Mouse (Mus musculus) liver, postnatal 0 days (tissue): ENCODE results near the gene Tmem132e.

Experiments used
- CTCF ChIP-seq: sonication (generic); IDR thresholded peaks from 2 replicates; pipeline ENCODE4 v1.5.1; 2016; ENCODE audit warnings: antibody characterized with exemption, low read depth
- EP300 ChIP-seq: IDR thresholded peaks from 2 replicates; pipeline ENCODE4 v1.6.1; 2016; ENCODE audit warnings: antibody characterized with exemption, low read depth, mild to moderate bottlenecking

GRCm38 (mm10) chr11:82388371-82389313 lies at the start of gene Tmem132e:
- TF ChIP-seq CTCF, result peak; percentile 38; the same call in 1 of the 2 replicates
- no peak for TF ChIP-seq EP300
